Mouse (Mus musculus) spleen, adult 2 months (tissue): ENCODE results near the gene Fopnl. TPM values are rescaled to one million over a fixed set of nuclear protein-coding genes. Genes with fewer than 3 reads are reported as not detected.
A peak's percentile ranks its signal among the peaks of the same experiment; 100 is the strongest.

Experiments used
- DNase-seq, 2 experiments: peaks; one replicate each; pipeline versions ENCODE4 v3.0.0 to v3.0.0-alpha.2; 2012 to 2021; ENCODE audit warnings: low spot score in 2 of 2, low read depth in 1 of 2
- H3K27ac ChIP-seq: fragments of 200-500 bp; 2 replicates; pipeline ENCODE4 v1.5.1; 2012; ENCODE audit warnings: low read length, inconsistent platforms; ENCODE audit not compliant: insufficient read depth
- H3K27me3 ChIP-seq: fragments of 200-500 bp; 2 replicates; pipeline ENCODE4 v1.6.1; 2012; ENCODE audit warnings: mild to moderate bottlenecking, moderate library complexity, low read length, inconsistent platforms; ENCODE audit not compliant: control insufficient read depth, insufficient read depth
- H3K36me3 ChIP-seq: fragments of 200-500 bp; 2 replicates; pipeline ENCODE4 v1.6.1; 2012; ENCODE audit warnings: mild to moderate bottlenecking, low read length, inconsistent platforms; ENCODE audit not compliant: control insufficient read depth, insufficient read depth
- H3K4me1 ChIP-seq: fragments of 200-500 bp; 2 replicates; pipeline ENCODE4 v1.6.1; 2011; ENCODE audit warnings: inconsistent platforms; ENCODE audit not compliant: control insufficient read depth, insufficient read depth, insufficient read length
- H3K4me3 ChIP-seq: fragments of 200-500 bp; 2 replicates; pipeline ENCODE4 v1.5.1; 2011; ENCODE audit warnings: mild to moderate bottlenecking, inconsistent platforms; ENCODE audit not compliant: insufficient read depth, insufficient read length; ENCODE audit errors: extremely low read depth
- CTCF ChIP-seq: fragments of 200-500 bp; IDR thresholded peaks from 2 replicates; pipeline ENCODE4 v1.5.1; 2011; ENCODE audit warnings: mild to moderate bottlenecking, inconsistent platforms; ENCODE audit not compliant: insufficient read depth, insufficient read length, insufficient replicate concordance; ENCODE audit errors: extremely low read depth
- POLR2A ChIP-seq: fragments of 200-500 bp; IDR thresholded peaks from 2 replicates; pipeline ENCODE4 v1.6.1; 2011; ENCODE audit warnings: low read depth, low read length, inconsistent platforms
- WGBS: fragments of 180-500 bp; shearing (Covaris S2); methylation state at CpG from one replicate; pipeline ENCODE4 v1.1.7; 2018; 5-methylcytosine and 5-hydroxymethylcytosine counted together
- polyA plus RNA-seq: library from polyadenylated mRNA; depleted of rRNA; stranded (reverse); fragments of >200 nt; gene quantifications from 2 replicates; pipeline ENCODE4 v1.2.3, GENCODE M21; 2012

Gene Fopnl
- polyA plus RNA-seq, 1 experiment, result 17.1 TPM

DNA sequence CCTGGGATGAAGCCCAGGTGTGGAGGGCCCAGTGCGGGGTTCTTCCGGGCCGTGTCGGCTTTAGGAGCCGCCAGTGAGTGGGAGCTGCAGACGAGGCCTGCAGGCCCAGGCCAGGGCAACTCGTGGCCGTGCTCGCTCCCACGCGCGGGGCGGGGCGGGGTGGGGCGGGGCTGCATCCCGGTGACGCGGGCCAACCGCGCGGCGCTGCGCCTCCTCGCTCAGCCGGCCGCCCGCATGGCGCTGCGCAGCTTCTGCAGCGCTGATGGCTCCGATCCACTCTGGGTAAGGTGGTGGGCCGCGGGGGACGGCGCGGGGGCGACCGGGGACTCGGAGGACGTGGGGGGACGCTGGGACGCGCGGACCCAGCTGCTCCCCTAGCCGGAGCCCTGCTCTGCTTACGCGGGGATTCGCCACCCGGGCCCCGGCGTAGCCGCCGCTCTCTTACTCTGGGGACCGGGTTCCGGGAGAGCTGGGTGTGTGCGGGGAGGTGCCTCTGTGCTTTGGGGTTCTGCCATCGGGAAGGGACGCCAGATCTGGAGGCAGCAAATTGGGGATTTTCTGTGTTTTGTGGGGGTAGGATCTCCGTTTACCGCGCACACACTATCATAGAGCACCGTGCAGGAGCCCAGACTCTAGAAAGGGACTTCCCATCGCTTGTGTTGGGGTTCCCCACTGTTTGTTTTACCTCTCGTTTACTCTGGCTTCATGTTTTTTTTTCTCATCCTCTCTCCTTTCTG, 44.3 kb upstream of the Fopnl start, which contains the start of gene Abcc1:
Gene Abcc1 (plus strand): TSS at position 197 of the 737 bp plus-strand sequence.
- WGBS, result 1% methylated on average over 64 of the region's 64 CpGs
- Histone ChIP-seq H3K27me3 (no peaks in the 10 kb centered on the region), H3K36me3 (no peaks in the 10 kb centered on the region), H3K4me1 (peaks cover 11% of the 10 kb centered on the region; the same call in 1 of the 2 replicates), H3K4me3 (peak within 1 kb of the TSS; percentile 84), H3K27ac (peak within 1 kb of the TSS; percentile 47)
- DNase-seq, result peak in 1 of 2 experiments; percentile 49
- TF ChIP-seq CTCF (no peak), POLR2A (peak; percentile 32; the same call in 1 of the 2 replicates)

DNA sequence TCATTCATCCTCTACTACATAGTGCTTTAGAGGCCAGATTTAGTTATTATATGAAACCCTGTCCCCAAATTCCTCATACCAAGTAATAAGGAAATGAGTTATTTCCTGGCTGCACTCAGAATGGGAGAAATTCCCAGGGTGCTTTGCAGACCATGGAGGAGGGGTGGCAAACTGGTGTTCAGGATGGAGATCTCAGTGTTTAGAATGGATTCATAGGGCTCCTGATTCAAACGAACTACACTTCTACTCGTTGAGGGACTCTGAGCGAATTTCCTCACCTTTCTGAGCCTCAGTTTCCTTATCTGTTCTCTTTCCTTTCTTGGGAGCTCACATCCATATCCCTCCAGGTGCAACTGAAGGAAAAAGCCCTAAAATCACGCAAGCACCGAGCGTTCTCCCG, 43.7 kb upstream of the Fopnl start:
- DNase-seq, result no peak
- WGBS, result 13% methylated on average over 7 of the region's 7 CpGs

DNA sequence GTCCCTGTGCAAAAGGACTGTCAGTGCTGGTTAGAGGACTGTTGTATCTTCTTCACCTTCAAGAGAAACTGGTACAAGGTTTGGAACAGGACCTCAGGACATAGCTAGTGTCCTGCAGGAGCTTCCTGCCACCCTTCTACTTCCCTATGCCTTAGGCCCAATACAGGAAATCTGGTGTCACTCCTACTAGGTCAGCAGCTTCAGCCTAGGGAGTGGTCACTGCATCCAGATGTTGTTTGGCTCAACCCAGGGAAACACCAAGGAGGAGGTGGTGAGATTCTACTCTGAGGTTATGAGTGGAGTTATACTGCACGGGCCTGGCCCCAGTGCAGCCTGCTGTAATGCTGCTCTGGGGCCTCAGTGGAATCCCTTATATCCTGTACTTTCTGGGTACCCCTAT, 41.3 kb upstream of the Fopnl start:
- Histone ChIP-seq H3K4me3 (no peak overlapping the region), H3K4me1 (peaks cover 9% of the 10 kb centered on the region; the same call in 1 of the 2 replicates), H3K36me3 (no peaks in the 10 kb centered on the region), H3K27ac (no peak overlapping the region), H3K27me3 (no peaks in the 10 kb centered on the region)
- WGBS, result 70% methylated on average over 1 of the region's 1 CpGs
- DNase-seq, result no peak
- no peak for TF ChIP-seq CTCF
- TF ChIP-seq POLR2A, result no peak

More for the DNA sequence above, 43.7 kb upstream of the Fopnl start:
- TF ChIP-seq CTCF (no peak), POLR2A (no peak)
- no peaks in the 10 kb centered on the region for H3K36me3 ChIP-seq
- H3K4me1 ChIP-seq, result peaks cover 11% of the 10 kb centered on the region; the same call in 1 of the 2 replicates
- peak overlapping the region; percentile 84; the same call in 1 of the 2 replicates for H3K4me3 ChIP-seq
- no peaks in the 10 kb centered on the region for H3K27me3 ChIP-seq
- H3K27ac ChIP-seq, result peak overlapping the region; percentile 47

DNA sequence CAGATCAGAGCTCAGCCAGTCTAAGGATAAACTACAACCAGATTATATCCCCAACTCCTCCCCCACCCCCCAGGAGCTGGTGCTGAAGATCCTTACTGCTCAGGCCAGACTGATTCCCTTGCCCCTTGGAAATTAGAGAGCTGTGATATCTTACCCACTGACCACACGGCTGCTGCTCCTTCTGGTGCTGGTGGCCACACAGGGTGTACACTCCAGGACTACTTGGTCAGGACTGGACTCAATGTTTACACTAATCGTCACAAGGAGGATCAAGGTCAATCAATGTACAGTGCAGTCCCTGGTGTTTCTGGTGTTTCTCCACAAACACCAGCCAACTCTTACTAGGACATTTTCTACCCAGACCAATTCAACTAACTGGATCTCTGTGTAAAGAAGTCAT, 40.7 kb upstream of the Fopnl start:
- TF ChIP-seq CTCF (no peak), POLR2A (no peak)
- Histone ChIP-seq H3K4me3 (no peak overlapping the region), H3K4me1 (peaks cover 5% of the 10 kb centered on the region; the same call in 1 of the 2 replicates), H3K27me3 (no peaks in the 10 kb centered on the region), H3K27ac (no peak overlapping the region), H3K36me3 (no peaks in the 10 kb centered on the region)
- no peak for DNase-seq
- 93% methylated on average over 2 of the region's 2 CpGs for WGBS

DNA sequence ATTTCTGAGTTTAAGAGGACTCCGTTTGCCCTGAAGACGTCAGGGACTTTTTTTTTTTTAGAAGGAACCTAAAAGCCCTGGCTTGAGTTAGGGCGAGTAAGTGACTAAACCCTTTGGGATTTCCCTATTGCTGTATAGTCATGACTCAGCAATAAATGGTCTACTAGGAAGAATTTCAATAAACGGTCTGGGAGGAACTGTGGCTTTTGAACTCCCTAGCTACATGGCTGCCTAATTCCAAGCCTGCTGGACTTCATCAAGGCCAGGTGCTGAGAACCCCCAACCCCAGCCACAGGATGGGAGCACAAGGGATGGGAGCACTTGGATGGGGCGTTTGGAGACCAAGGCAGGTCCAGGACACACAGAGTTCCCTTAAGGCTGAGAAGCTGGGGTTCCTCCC, 35.5 kb upstream of the Fopnl start:
- H3K4me1 ChIP-seq, result no peaks in the 10 kb centered on the region
- H3K27me3 ChIP-seq, result no peaks in the 10 kb centered on the region
- H3K36me3 ChIP-seq, result no peaks in the 10 kb centered on the region
- WGBS, result 55% methylated on average over 5 of the region's 5 CpGs
- no peak for TF ChIP-seq POLR2A
- no peak for DNase-seq
- no peak overlapping the region for H3K4me3 ChIP-seq
- no peak overlapping the region for H3K27ac ChIP-seq

DNA sequence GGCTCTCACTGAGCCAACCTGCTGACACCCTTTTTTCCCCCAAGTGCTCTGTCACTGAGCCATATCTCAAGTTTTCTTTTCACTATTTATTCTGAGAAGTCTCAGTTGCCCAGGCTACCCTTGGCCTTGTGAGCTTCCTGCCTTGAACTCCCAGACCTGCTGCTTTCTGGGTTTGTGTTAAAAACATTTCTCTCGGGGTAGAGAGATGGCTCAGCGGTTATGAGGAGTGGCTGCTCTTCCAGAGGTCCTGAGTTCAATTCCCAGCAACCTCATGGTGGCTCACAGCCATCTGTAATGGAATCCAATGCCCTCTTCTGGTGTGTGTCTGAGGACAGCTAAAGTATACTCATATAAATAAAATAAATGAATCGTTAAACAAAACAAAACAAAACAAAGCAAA, 35.0 kb upstream of the Fopnl start:
- DNase-seq, result no peak
- no peak overlapping the region for H3K27ac ChIP-seq
- H3K4me1 ChIP-seq, result no peaks in the 10 kb centered on the region
- whole genome bisulfite sequencing, result 72% methylated on average over 3 of the region's 3 CpGs
- no peaks in the 10 kb centered on the region for H3K27me3 ChIP-seq
- no peak for TF ChIP-seq POLR2A
- no peak for TF ChIP-seq CTCF
- no peak overlapping the region for H3K4me3 ChIP-seq
- H3K36me3 ChIP-seq, result no peaks in the 10 kb centered on the region

DNA sequence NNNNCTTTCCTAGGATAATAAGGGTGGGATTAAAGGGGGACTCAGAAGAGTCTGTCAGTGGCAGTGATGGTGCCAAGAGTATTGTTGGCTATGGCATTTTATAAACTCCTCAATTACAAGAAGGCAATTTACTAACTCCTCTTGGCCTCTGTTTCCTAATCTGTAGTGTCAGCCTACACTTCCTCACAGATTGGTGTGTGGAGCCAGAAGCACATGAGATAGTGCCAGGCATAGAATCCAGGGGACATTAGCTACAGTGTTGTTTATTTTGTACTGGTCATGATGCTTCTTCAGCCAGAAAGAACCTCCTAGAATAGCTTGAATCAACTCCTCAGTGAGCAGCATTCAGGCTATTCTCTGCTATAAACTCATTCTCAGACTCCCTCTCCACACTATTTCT, 34.4 kb upstream of the Fopnl start:
- TF ChIP-seq CTCF (no peak), POLR2A (no peak)
- no peak overlapping the region for H3K4me3 ChIP-seq
- no peak overlapping the region for H3K27ac ChIP-seq

More for the DNA sequence above, 34.4 kb upstream of the Fopnl start:
- DNase-seq, result no peak
- H3K36me3 ChIP-seq, result no peaks in the 10 kb centered on the region
- no peaks in the 10 kb centered on the region for H3K27me3 ChIP-seq
- H3K4me1 ChIP-seq, result no peaks in the 10 kb centered on the region
